Mouse (Mus musculus) myocyte (in vitro differentiated cells): ENCODE measurements around the gene Gtpbp3.

ENCODE experiments used
- E2F4 ChIP-seq: IDR thresholded peaks from one replicate; pipeline ENCODE4 v1.6.1; 2011; ENCODE audit warnings: mild to moderate bottlenecking, control low read depth, moderate library complexity; ENCODE audit not compliant: insufficient read depth
- MAX ChIP-seq: IDR thresholded peaks from one replicate; pipeline ENCODE4 v1.6.1; 2011; ENCODE audit warnings: low read depth, mild to moderate bottlenecking, control low read depth
- MYOD1 ChIP-seq, 3 experiments: IDR thresholded peaks; one replicate each; pipeline ENCODE4 v1.6.1; 2011; ENCODE audit warnings: control low read depth in 2 of 3, low read depth in 2 of 3, mild to moderate bottlenecking in 2 of 3, moderate library complexity in 1 of 3; ENCODE audit not compliant: insufficient read length in 2 of 3, control insufficient read depth in 1 of 3
- MYOG ChIP-seq, 3 experiments: IDR thresholded peaks; one replicate each; pipeline ENCODE4 v1.6.1; 2011; ENCODE audit warnings: control low read depth in 2 of 3, low read depth in 2 of 3, mild to moderate bottlenecking in 2 of 3; ENCODE audit not compliant: insufficient read length in 2 of 3, control insufficient read depth in 1 of 3, insufficient read depth in 1 of 3
- POLR2A ChIP-seq: IDR thresholded peaks from one replicate; pipeline ENCODE4 v1.6.1; 2011; ENCODE audit warnings: low read depth, mild to moderate bottlenecking, control low read depth, moderate library complexity; ENCODE audit not compliant: insufficient read length
- TCF12 ChIP-seq: IDR thresholded peaks from one replicate; pipeline ENCODE4 v1.6.1; 2011; ENCODE audit warnings: mild to moderate bottlenecking, control low read depth; ENCODE audit not compliant: poor library complexity, insufficient read depth, severe bottlenecking
- USF1 ChIP-seq: IDR thresholded peaks from one replicate; pipeline ENCODE4 v1.6.1; 2011; ENCODE audit warnings: low read depth, mild to moderate bottlenecking, control low read depth, moderate library complexity

GRCm38 (mm10) chr8:71474344-71474743 lies 13.6 kb upstream of the Gtpbp3 start:
- TF ChIP-seq E2F4 (no peak), POLR2A (no peak), MYOD1 (IDR thresholded peaks at IDR 0.05; ENCODE audit: control insufficient read depth in 1 of 3, insufficient read length in 2 of 3, low read depth in 2 of 3) (no peak), MAX (no peak), MYOG (IDR thresholded peaks at IDR 0.05; ENCODE audit: control insufficient read depth in 1 of 3, insufficient read depth in 1 of 3, insufficient read length in 2 of 3, low read depth in 2 of 3) (no peak), TCF12 (no peak), USF1 (no peak)
